Mouse (Mus musculus) heart, embryonic 11.5 days (tissue): ENCODE measurements around the gene Snx33. TPM values are rescaled to one million over a fixed set of nuclear protein-coding genes. Genes with fewer than 3 reads are reported as not detected.
"Not testable (repeated sequence)": the region's sequence is repeated elsewhere in the genome, so short reads cannot be mapped to it uniquely, and the experiment has no call there.

ENCODE experiments used
- ATAC-seq: fragments of 200-750 bp; cut with Nextera tagmentation; replicated peaks from 2 replicates; pipeline ENCODE4 v1.8.0; 2017; ENCODE audit warnings: moderate library complexity; ENCODE audit not compliant: insufficient number of reproducible peaks, low FRiP score, low TSS enrichment
- H3K27ac ChIP-seq: fragments of 300-500 bp; sonication (generic); 2 replicates; pipeline ENCODE4 v1.5.1; 2014; ENCODE audit warnings: mild to moderate bottlenecking, low read depth, low read length
- H3K27me3 ChIP-seq: fragments of 300-500 bp; sonication (generic); 2 replicates; pipeline ENCODE4 v1.6.1; 2014; ENCODE audit warnings: mild to moderate bottlenecking, low read length, mixed read lengths; ENCODE audit not compliant: control insufficient read depth, insufficient read depth
- H3K36me3 ChIP-seq: fragments of 300-500 bp; sonication (generic); 2 replicates; pipeline ENCODE4 v1.6.1; 2014; ENCODE audit warnings: mild to moderate bottlenecking, low read length, moderate library complexity, mixed read lengths; ENCODE audit not compliant: control insufficient read depth, insufficient read depth
- H3K4me1 ChIP-seq: fragments of 300-500 bp; sonication (generic); 2 replicates; pipeline ENCODE4 v1.6.1; 2014; ENCODE audit warnings: low read length; ENCODE audit not compliant: control insufficient read depth, insufficient read depth
- H3K4me2 ChIP-seq: fragments of 300-500 bp; sonication (generic); 2 replicates; pipeline ENCODE4 v1.6.1; 2014; ENCODE audit warnings: mild to moderate bottlenecking, moderate library complexity
- H3K4me3 ChIP-seq: fragments of 300-500 bp; sonication (generic); 2 replicates; pipeline ENCODE4 v1.5.1; 2014; ENCODE audit warnings: low read depth, low read length
- H3K9ac ChIP-seq: fragments of 300-500 bp; sonication (generic); 2 replicates; pipeline ENCODE4 v1.6.1; 2014; ENCODE audit warnings: mild to moderate bottlenecking, low read depth, low read length, moderate library complexity
- H3K9me3 ChIP-seq: fragments of 300-500 bp; sonication (generic); replicated peaks from 2 replicates; pipeline ENCODE4 v1.6.1; 2016; ENCODE audit warnings: low read length; ENCODE audit not compliant: control insufficient read depth
- WGBS: fragments of 180-500 bp; shearing (Covaris S2); extraction: QIAGEN DNeasy Blood & Tissue Kit; methylation state at CpG from one replicate; pipeline ENCODE4 v1.1.7; 2014; ENCODE audit not compliant: insufficient replicate concordance; 5-methylcytosine and 5-hydroxymethylcytosine counted together
- polyA plus RNA-seq: library from polyadenylated mRNA; unstranded; fragments of >200 nt; fragmentation: Nextera tagmentation; extraction: Ambion mirVana; gene quantifications from 2 replicates; pipeline ENCODE4 v1.2.1, GENCODE M21; 2014

Snx33 gene
- polyA plus RNA-seq, 1 experiment from 2014 or later, result 4.5 TPM

- H3K4me3 ChIP-seq, result no peak overlapping the region
- H3K27me3 ChIP-seq, result no peaks in the 10 kb centered on the region
- peaks cover 39% of the 10 kb centered on the region for H3K36me3 ChIP-seq
- H3K27ac ChIP-seq, result no peak overlapping the region
- H3K9me3 ChIP-seq, result peaks cover 3% of the 10 kb centered on the region; the same call in 1 of the 2 replicates
- no peak overlapping the region for H3K9ac ChIP-seq
- no peak overlapping the region for H3K4me2 ChIP-seq
- ATAC-seq, result no peak
- H3K4me1 ChIP-seq, result peaks cover 4% of the 10 kb centered on the region
- 82% methylated on average over 13 of the region's 13 CpGs for WGBS
Measured at GRCm38 (mm10) chr9:56918466-56918865, 9.7 kb downstream of the Snx33 start.

- WGBS, result 78% methylated on average over 2 of the region's 2 CpGs
- H3K9ac ChIP-seq, result no peak overlapping the region
- peaks cover 3% of the 10 kb centered on the region; the same call in 1 of the 2 replicates for H3K9me3 ChIP-seq
- ATAC-seq, result no peak
- no peaks in the 10 kb centered on the region for H3K27me3 ChIP-seq
- H3K27ac ChIP-seq, result no peak overlapping the region
- H3K4me2 ChIP-seq, result no peak overlapping the region
- no peak overlapping the region for H3K4me3 ChIP-seq
- no peaks in the 10 kb centered on the region for H3K4me1 ChIP-seq
- peaks cover 36% of the 10 kb centered on the region for H3K36me3 ChIP-seq
Measured at GRCm38 (mm10) chr9:56917131-56917530, 11.0 kb downstream of the Snx33 start.

- Histone ChIP-seq H3K36me3 (peaks cover 28% of the 10 kb centered on the region), H3K9me3 (no peaks in the 10 kb centered on the region)
- WGBS, result 68% methylated on average over 5 of the region's 5 CpGs
Measured at GRCm38 (mm10) chr9:56915695-56916410, 12.3 kb downstream of the Snx33 start.

GRCm38 (mm10) chr9:56915116-56915515 is 13.1 kb downstream of the Snx33 start:
- Histone ChIP-seq H3K4me1 (no peaks in the 10 kb centered on the region), H3K27me3 (no peaks in the 10 kb centered on the region), H3K9ac (no peak overlapping the region), H3K9me3 (no peaks in the 10 kb centered on the region), H3K27ac (no peak overlapping the region), H3K36me3 (peaks cover 28% of the 10 kb centered on the region), H3K4me2 (no peak overlapping the region), H3K4me3 (no peak overlapping the region)
- ATAC-seq, result no peak
- WGBS, result 75% methylated on average over 1 of the region's 1 CpGs

More at GRCm38 (mm10) chr9:56915695-56916410, 12.3 kb downstream of the Snx33 start:
- Histone ChIP-seq H3K4me1 (no peaks in the 10 kb centered on the region), H3K27me3 (no peaks in the 10 kb centered on the region), H3K4me3 (no peak overlapping the region), H3K4me2 (no peak overlapping the region), H3K9ac (no peak overlapping the region), H3K27ac (no peak overlapping the region)
- no peak for ATAC-seq

GRCm38 (mm10) chr9:56913991-56914390 is 14.2 kb downstream of the Snx33 start:
- Histone ChIP-seq H3K4me1 (no peaks in the 10 kb centered on the region), H3K27ac (no peak overlapping the region), H3K4me2 (no peak overlapping the region), H3K9ac (no peak overlapping the region), H3K9me3 (no peaks in the 10 kb centered on the region), H3K4me3 (no peak overlapping the region), H3K27me3 (no peaks in the 10 kb centered on the region), H3K36me3 (peaks cover 28% of the 10 kb centered on the region)
- 79% methylated on average over 9 of the region's 9 CpGs for WGBS
- ATAC-seq, result no peak

- Histone ChIP-seq H3K27ac (no peak overlapping the region), H3K9me3 (no peaks in the 10 kb centered on the region), H3K4me1 (no peaks in the 10 kb centered on the region), H3K27me3 (no peaks in the 10 kb centered on the region), H3K36me3 (peaks cover 6% of the 10 kb centered on the region; the same call in 1 of the 2 replicates), H3K4me3 (no peak overlapping the region), H3K9ac (no peak overlapping the region), H3K4me2 (no peak overlapping the region)
- WGBS, result 58% methylated on average over 1 of the region's 1 CpGs
- ATAC-seq, result no peak
Measured at GRCm38 (mm10) chr9:56911017-56911416, 17.2 kb downstream of the Snx33 start.

GRCm38 (mm10) chr9:56909991-56910390 is 18.2 kb downstream of the Snx33 start:
- not testable (repeated sequence) for ATAC-seq, H3K4me2 ChIP-seq, H3K4me3 ChIP-seq, H3K36me3 ChIP-seq, H3K4me1 ChIP-seq, H3K9ac ChIP-seq, H3K27ac ChIP-seq, H3K9me3 ChIP-seq, H3K27me3 ChIP-seq
- WGBS, result 36% methylated on average over 4 of the region's 4 CpGs

GRCm38 (mm10) chr9:56907549-56907948 is 20.6 kb downstream of the Snx33 start:
- Histone ChIP-seq H3K9me3 (no peaks in the 10 kb centered on the region), H3K27ac (no peak overlapping the region), H3K9ac (no peak overlapping the region), H3K4me3 (no peak overlapping the region), H3K4me1 (no peaks in the 10 kb centered on the region), H3K4me2 (no peak overlapping the region), H3K27me3 (no peaks in the 10 kb centered on the region), H3K36me3 (no peaks in the 10 kb centered on the region)
- 58% methylated on average over 9 of the region's 9 CpGs for WGBS
- ATAC-seq, result no peak

GRCm38 (mm10) chr9:56903662-56904061 is 24.5 kb downstream of the Snx33 start:
- no peak overlapping the region for H3K4me3 ChIP-seq
- no peaks in the 10 kb centered on the region for H3K36me3 ChIP-seq
- H3K9ac ChIP-seq, result no peak overlapping the region
- no peaks in the 10 kb centered on the region for H3K27me3 ChIP-seq
- H3K9me3 ChIP-seq, result no peaks in the 10 kb centered on the region
- peaks cover 2% of the 10 kb centered on the region; the same call in 1 of the 2 replicates for H3K4me1 ChIP-seq
- H3K4me2 ChIP-seq, result no peak overlapping the region
- ATAC-seq, result no peak
- WGBS, result 73% methylated on average over 3 of the region's 3 CpGs
- H3K27ac ChIP-seq, result no peak overlapping the region
